Mouse (Mus musculus): ENCODE measurements around the gene Hist1h2bg.

- TF ChIP-seq CTCF (IDR thresholded peaks at IDR 0.05 in 2 of 3, conservative IDR thresholded peaks at IDR 0.05 in 1 of 3; ENCODE audit: control insufficient read depth in 1 of 3, insufficient read depth in 1 of 3, low read depth in 2 of 3, low read length in 3 of 3, poor library complexity in 1 of 3, severe bottlenecking in 1 of 3) (no peak), POLR2A (IDR thresholded peaks at IDR 0.05; ENCODE audit: control insufficient read depth in 1 of 2, insufficient read depth in 1 of 2, low read depth in 1 of 2, low read length in 2 of 2, poor library complexity in 1 of 2) (no peak), CHD2 (IDR thresholded peaks at IDR 0.05; ENCODE audit: low read length) (no peak), KAT2A (conservative IDR thresholded peaks at IDR 0.05; ENCODE audit: low read depth, low read length) (no peak), GABPA (IDR thresholded peaks at IDR 0.05; ENCODE audit: low read depth, low read length) (no peak), EP300 (IDR thresholded peaks at IDR 0.05; ENCODE audit: low read depth in 1 of 2, low read length in 2 of 2) (no peak), NRF1 (IDR thresholded peaks at IDR 0.05; ENCODE audit: insufficient read depth, low read depth, low read length, poor library complexity, severe bottlenecking) (no peak), MAX (IDR thresholded peaks at IDR 0.05; ENCODE audit: low read length) (no peak), ETS1 (IDR thresholded peaks at IDR 0.05; ENCODE audit: low read depth, low read length) (no peak)
Observed at GRCm38 (mm10) chr13:23611638-23612037, 40.4 kb downstream of the Hist1h2bg start.
